Mouse (Mus musculus): ENCODE data around the gene Git1.

Gene Git1

GRCm38 (mm10) chr11:77493512-77494343, at the start of gene Git1:
Gene Git1 (plus strand): TSS chr11:77493562.
- DNase-seq (ENCODE audit: low spot score in 2 of 2) = peak in 1 of 2 experiments; percentile 65

GRCm38 (mm10) chr11:77444939-77445338, 48.4 kb upstream of the Git1 start:
- peak in 1 of 2 experiments; percentile 6 for DNase-seq (ENCODE audit: low spot score in 2 of 2)

- peak; percentile 38 to 47 for DNase-seq (ENCODE audit: low spot score in 2 of 2)
These were observed 46.7 kb upstream of the Git1 start for GRCm38 (mm10) chr11:77446628-77447041.

- no peak for DNase-seq (ENCODE audit: low spot score in 2 of 2)
These were observed 44.1 kb upstream of the Git1 start for GRCm38 (mm10) chr11:77449224-77449623.

DNA sequence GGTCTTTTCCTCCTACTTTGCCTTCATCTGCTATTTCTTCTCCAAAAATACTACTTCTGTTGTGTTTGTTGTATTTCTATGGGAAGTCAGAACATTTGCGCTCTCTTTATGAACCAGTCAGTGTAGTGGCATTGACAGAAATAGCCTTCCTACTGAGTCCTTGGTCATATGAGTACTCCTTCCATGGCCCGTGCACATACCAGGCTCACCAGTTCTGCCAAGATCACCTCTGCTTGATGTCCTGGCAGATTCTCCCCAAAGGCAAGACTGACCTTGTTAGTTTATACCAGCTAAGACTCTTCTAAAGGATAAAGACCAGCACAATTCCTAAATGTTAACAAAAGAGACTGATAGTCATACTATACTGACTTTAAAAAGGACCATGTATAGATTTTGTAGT, 41.7 kb upstream of the Git1 start:
- DNase-seq (ENCODE audit: low spot score in 2 of 2) = no peak

GRCm38 (mm10) chr11:77453388-77453787, 40.0 kb upstream of the Git1 start:
- DNase-seq (ENCODE audit: low spot score in 2 of 2) = no peak

GRCm38 (mm10) chr11:77455770-77456510, 37.4 kb upstream of the Git1 start:
- no peak for DNase-seq (ENCODE audit: low spot score in 2 of 2)

- no peak for DNase-seq (ENCODE audit: low spot score in 2 of 2)
These were observed 36.5 kb upstream of the Git1 start for GRCm38 (mm10) chr11:77456866-77457265.

- DNase-seq (ENCODE audit: low spot score in 2 of 2) = no peak
These were observed 31.5 kb upstream of the Git1 start for GRCm38 (mm10) chr11:77461856-77462255.

DNA sequence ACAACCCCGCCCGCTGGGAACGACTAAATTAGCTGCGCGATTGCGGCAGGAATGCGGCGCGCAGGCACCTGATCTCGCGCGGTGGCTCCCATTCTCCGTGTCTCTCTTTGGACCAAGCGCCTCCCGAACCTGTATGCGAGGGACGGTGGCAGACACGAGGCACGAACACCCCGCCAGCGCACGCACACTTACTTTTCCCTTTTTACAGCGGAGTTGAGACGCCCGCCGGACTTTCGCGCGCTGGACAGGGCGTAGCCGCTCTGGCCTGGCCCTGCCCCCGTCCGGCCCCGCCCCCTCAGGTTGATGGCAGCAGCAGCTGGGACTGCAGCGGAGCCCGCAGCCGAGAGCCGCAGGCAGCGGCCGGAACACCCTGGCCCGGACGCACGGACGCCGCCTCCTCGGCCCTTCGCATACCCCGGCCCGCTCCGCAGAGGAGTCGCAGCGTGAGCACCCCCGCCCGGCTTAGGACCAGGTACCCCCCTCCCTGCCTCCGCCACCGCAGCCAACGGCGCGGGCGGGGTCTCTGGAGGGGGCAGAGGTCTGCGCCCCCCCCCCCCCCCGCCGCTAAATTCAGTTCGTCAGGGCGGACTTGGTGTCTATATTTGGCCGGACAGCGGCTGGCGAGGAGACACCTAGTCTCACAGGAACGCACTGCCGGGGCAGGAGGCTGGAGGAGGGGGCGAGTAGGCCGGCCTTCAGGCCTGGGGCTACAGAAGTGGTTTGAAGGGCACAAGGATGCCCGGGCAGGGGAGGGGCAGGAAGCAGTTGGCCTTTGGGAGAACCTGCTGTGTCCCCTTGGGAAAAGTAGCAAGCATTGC, 30.9 kb upstream of the Git1 start, which contains the start of gene Coro6:
Coro6 (plus strand) TSS at position 129 of the 818 bp plus-strand sequence.
- peak in 1 of 2 experiments; percentile 50 for DNase-seq (ENCODE audit: low spot score in 2 of 2)

DNA sequence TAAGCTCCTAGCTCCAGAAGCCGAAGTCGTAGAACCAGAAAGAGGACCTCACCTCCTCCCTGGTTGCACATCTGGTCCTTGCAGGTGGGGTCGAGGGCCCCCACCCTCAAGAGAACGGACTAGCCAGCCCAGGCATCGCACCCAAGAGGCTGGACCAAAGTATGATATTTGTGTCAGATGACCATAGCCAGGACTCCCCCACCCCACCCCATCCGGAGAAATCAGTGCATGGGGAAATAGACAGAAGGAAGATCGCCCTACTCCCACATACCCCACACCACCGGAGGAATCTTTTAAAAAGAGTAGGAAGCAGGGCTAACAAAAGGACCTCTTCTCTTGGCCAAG, 30.3 kb upstream of the Git1 start:
- DNase-seq (ENCODE audit: low spot score in 2 of 2) = no peak

DNA sequence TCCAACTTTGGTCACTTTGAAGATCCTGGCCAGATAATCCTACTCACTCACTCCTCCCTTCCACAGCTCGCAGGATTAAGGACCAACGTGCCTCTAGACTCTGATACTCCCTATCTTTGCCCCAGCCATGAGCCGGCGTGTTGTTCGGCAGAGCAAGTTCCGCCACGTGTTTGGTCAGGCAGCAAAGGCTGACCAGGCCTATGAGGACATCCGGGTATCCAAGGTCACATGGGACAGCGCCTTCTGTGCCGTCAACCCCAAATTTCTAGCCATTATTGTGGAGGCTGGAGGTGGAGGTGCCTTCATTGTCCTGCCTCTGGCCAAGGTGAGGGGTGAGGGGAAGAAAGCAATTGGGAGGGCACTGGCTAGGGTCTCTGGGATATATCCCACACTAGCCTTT, 29.6 kb upstream of the Git1 start:
- no peak for DNase-seq (ENCODE audit: low spot score in 2 of 2)

- DNase-seq (ENCODE audit: low spot score in 2 of 2) = no peak
These were observed 28.7 kb upstream of the Git1 start for GRCm38 (mm10) chr11:77464684-77465083.

DNA sequence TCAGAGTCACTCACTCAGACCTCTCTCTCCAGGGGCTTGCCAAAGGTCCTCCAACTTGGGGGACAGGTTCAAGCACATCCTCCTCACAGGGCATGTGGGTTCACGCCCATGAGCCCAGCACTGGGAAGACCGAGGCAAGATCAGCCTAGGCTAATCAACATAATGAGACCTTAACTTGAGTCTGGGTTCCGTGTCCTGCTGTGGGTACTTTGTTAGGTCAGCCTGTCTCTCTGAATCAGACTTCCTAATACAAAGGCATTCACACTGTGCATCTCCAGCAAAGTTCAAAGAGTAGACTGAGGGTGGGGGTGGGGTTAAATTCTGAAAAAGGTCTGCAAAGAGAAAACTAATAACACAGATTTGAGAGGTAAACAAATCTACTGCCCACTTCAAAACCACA, 28.3 kb upstream of the Git1 start:
- DNase-seq (ENCODE audit: low spot score in 2 of 2) = no peak

DNA sequence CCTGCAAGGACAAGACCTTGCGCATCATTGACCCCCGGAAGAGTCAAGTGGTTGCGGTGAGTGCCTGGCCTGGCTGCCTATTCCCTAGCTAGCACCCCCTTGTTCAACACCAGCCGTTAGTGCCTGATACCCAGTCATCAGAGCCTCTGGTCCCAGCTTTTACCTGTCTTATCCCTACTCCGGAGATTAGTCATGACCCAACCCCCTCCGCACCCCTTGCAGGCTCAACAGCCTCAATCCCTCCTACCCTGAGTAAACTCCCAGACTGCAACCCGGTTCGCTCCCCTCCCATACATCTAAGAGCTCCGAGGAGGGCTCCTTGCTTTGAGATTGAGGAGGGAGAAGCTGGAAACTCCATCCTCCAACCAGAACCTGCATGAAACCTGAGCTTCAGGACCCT, 26.8 kb upstream of the Git1 start:
- no peak for DNase-seq (ENCODE audit: low spot score in 2 of 2)

DNA sequence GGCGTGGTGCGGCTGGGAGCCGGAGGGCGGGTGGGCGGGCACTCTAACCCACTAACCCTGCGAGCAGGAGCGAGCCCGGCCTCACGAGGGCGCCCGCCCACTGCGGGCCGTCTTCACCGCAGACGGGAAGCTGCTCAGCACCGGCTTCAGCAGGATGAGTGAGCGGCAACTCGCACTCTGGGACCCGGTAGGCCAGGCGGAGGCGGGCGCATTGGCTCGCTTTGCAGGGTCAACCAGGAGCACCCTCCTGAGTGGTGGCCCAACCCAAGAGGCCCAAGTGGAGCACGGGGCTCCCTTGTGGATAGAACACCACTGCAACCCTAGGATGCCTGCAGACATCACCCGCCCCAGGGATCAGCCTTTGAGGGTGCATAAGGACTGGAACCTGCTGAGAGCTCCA, 26.2 kb upstream of the Git1 start:
- DNase-seq (ENCODE audit: low spot score in 2 of 2) = peak in 1 of 2 experiments; percentile 69

- peak; percentile 78 for DNase-seq (ENCODE audit: low spot score in 2 of 2)
These were observed 25.6 kb upstream of the Git1 start for GRCm38 (mm10) chr11:77467784-77468183.

DNA sequence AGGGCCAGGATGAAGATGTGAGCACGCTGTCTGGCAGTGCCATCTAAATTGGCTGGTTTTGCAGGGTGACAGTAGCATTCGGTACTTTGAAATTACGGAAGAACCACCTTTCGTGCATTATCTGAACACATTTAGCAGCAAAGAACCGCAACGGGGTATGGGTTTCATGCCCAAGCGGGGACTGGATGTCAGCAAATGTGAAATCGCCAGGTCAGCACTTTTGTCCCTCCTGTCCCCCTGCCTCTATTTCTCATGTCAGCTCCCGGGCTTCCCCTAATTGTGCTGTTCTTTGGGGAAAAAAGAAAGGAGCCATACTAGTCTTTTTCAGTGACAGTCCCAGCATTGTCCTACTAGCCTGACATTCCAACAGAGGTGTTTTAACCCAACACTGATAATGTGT, 25.0 kb upstream of the Git1 start:
- no peak for DNase-seq (ENCODE audit: low spot score in 2 of 2)

DNA sequence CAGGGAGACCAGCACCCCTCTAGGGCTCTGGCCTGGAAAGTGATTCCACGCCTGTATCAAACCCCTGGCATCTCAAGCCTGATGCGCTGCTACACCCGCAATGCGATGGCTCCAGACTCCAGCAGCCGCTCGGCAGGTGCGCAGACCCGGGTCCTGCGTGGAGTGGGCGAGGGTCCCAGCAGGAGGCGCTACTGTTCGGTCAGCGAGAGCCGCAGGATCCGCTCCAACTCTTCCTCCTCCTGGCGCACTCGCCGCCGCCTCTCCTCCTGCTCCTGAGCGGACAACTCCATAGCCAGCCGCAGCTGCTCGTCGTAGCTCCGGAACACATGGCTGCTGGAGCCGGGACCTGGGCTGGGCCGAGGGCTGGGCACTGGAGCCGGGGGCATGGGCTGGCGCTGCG, 22.0 kb upstream of the Git1 start:
- DNase-seq (ENCODE audit: low spot score in 2 of 2) = no peak

DNA sequence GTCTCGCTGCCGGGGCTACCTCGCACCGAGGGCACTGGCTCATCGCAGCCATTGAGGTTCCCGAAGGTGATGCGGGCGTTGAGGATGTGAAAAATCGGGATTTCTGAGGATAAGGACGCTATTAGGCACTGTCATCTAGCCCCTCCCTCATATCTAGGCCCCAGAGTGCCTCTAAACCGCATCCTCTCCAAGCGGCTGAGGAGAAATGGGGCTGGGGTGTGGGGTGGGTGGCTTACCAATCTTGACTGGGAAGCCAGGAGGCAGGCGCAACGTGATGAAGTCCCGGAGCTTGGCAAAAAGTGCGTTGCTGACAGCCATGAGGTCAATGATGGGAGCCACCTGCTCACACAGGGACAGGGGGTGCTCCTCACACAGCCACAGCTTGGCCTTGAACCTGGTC, 20.6 kb upstream of the Git1 start:
- no peak for DNase-seq (ENCODE audit: low spot score in 2 of 2)

DNA sequence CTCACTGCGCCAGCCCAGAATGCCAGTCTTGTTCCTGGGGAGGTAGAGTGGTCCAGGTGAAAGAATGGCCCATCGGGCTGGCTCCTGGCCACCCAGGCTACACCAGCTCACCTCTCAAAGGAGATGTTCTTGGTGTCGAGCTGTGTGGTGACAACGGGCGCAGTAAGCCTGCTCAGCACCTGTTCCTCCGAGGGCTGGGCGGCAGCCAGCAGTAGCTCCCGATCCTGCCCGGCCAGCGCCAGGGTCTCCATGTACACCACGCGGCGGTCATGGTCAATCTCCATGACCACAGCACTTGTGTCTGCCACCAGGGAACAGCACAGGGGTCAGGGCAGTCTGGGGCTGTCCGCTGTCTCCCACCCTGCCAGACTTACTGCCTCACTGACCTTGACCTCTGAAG, 17.1 kb upstream of the Git1 start:
- no peak for DNase-seq (ENCODE audit: low spot score in 2 of 2)

GRCm38 (mm10) chr11:77476895-77477294, 16.5 kb upstream of the Git1 start:
- no peak for DNase-seq (ENCODE audit: low spot score in 2 of 2)
